Mouse (Mus musculus) left cerebral cortex, adult 11 months (tissue): ENCODE data around the gene Hoxa5.

Experiments
- DNase-seq: peaks from one replicate; pipeline ENCODE4 v3.0.0; 2022; ENCODE audit warnings: low spot score

Hoxa5 gene

GRCm38 (mm10) chr6:52177061-52177735 lies 27.2 kb downstream of the Hoxa5 start, which contains the start of gene 5730596B20Rik:
Gene 5730596B20Rik (plus strand): TSS chr6:52177498.
- DNase-seq = no peak

- no peak for DNase-seq
Observed at GRCm38 (mm10) chr6:52176391-52176790, 28.0 kb downstream of the Hoxa5 start.

DNA sequence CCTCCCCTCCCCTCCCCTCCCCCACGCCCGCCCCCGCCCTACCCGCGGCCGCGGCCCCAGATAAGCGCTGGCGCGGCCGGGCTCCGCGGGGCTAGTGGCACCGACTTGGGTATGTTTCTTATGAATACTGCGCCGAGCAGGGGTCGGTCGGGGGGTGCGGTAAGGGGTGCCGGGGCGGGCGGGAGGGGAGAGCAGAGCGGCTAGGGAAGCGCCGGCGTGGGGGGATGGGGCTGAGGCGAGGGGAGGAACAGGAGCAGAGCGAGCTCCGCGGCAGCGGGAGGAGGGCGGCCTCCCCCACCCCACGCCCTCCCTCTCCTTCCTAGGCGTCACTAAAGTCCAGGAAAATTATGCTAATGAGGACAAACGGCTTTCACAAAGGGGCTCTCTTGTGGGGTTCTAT lies 28.5 kb downstream of the Hoxa5 start:
- no peak for DNase-seq

- DNase-seq = no peak
Observed at GRCm38 (mm10) chr6:52174968-52175751, 29.2 kb downstream of the Hoxa5 start.

DNA sequence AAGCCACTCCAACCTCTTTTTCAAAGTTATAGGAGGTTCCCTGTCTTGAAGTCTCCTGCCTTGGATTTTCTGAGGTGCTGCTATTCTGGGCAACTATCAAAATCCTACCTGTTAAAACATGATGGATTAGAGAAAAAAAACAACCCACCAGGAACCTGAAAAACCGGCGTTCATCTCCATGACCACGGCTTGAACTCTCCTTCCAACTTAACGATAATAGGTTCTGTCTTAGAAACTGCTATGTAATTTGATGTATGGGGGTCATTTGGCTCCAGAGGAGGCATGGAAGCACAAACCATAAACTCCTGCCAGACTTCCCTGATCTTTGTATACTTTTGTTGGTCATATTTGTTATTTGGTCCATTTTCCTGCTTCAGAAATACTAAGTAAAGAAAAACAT lies 30.7 kb downstream of the Hoxa5 start:
- DNase-seq = no peak

- DNase-seq = no peak
Observed at GRCm38 (mm10) chr6:52172501-52172900, 31.9 kb downstream of the Hoxa5 start.

GRCm38 (mm10) chr6:52171938-52172337 lies 32.4 kb downstream of the Hoxa5 start:
- no peak for DNase-seq

DNA sequence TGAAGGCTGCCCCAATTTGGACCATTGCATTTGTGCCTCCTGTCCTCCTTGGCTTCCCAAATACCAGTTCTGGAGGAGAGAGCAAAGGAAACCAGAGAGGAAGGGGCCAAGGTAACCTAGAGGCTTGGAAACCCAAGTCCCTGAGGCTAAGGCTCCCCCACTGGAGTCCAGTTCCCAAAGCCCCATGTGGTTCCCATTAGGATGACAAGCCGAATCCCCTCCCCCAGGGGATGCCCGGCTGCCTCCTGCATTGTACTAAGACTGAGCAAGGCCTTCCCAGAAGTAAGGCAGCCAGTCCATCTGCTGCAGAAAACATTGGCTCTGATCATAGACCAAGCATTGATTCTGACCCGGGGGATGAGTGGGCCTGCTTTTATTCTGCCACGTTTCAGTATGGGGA lies 33.1 kb downstream of the Hoxa5 start:
- no peak for DNase-seq

DNA sequence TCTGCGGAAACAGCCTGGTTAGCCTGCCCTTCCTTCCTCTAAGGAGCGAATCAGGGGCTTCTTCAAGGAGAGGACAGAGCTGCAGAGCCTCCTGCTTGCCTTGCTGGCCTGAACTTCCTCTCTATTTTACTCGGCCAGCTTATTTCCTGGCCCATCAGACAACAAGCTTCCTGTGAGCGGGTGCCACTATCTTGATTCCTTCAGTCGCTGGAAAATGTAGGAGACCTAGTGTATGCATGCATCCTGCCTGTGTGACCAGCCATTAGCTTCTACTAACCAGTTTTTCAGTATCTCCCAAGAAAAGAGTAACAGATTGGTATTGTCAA lies 33.5 kb downstream of the Hoxa5 start:
- DNase-seq = no peak

DNA sequence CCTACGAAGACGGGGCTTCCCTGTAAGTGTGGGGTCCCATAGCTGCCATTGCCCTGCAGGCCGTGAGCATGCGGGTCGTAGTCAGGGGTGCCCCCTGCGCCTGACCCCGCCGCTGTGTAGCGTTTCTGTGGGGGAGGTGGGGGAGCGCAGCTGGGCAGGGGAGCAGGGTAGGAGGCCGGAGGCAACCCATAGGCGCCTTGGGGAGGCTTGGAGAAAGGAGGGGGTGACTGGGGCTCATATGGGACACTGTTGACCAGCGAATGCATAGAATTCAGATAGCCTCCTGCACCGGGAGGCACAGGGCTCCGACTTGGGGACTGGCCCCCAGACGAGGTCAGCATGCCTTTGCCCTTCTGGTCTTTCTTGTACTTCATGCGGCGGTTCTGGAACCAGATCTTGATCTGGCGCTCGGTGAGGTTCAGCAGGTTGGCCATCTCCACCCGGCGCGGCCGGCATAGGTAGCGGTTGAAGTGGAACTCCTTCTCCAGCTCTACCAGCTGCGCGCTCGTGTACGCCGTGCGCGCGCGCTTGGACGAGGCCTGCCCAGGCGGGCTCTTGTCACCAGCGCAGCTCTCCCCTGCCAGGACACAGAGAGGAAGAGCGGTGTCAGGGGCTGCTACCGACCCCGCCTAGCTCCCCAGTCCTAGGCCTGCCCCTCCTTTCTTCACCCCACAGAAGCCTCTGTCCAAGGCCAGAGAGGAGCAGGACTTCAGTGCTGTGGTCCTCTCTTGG lies 34.1 kb downstream of the Hoxa5 start:
- no peak for DNase-seq

GRCm38 (mm10) chr6:52169499-52170165 lies 34.8 kb downstream of the Hoxa5 start:
- no peak for DNase-seq

DNA sequence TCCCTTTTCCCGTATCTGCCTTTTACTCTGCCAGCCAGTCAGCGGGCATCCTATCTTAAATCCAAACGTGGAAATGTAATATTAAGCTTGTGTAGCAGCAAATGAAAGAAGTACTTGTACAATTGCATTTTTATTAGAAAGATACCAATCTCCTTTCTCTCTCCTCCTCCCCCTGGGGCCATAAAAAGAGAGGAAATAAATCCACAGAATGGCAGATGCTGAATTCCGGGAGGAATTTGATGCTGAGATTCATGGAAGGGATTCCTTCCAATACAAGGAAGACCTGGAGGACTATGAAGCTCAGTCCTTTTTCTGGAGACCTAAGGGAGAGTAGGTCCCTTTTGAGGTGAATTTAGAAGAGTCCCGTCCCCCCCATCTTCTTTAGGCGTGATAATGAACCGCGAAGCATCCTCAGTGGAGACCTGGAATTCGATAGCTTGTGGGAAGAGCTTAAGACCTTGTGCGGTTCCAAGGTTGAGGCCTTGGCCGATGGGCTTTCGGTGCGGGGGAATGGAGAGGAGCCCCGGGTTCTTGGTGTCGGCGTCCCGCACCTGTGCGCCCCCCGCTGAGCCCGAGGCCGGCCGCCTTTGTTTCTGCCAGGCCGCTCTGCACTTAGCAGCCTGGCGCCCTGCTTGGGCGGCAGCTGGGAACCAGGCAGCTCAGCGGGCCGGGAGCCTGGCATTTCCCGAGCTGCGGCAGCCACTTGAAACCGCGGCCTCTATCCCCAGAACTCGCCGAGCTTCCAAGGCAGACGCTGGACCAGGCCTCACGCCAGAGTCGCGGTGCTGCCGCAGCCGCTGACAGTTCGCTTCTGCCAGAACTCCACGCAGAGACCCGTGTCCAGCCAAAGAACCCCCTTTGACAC lies 36.0 kb downstream of the Hoxa5 start:
- no peak for DNase-seq

- DNase-seq = no peak
Observed at GRCm38 (mm10) chr6:52167736-52168161, 36.6 kb downstream of the Hoxa5 start.

DNA sequence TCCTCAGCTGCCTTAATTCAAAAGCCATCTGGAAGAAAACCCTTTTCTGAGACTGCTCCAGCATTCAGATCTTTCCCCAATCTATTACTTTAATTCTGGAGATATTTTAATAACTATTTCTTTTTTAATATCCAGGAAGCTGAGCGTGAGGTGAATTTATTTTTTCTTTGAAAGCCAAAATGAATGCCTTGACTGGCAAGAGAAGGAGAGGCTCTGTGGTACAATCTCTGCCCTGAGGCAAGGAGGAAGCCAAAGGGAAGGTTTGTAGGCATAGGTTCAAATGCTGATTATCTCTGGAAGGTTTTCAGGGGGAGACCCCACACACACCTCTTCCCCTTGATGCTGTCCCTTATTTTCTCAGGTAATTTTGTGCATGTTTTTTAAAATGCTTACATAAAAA lies 37.2 kb downstream of the Hoxa5 start:
- no peak for DNase-seq

DNA sequence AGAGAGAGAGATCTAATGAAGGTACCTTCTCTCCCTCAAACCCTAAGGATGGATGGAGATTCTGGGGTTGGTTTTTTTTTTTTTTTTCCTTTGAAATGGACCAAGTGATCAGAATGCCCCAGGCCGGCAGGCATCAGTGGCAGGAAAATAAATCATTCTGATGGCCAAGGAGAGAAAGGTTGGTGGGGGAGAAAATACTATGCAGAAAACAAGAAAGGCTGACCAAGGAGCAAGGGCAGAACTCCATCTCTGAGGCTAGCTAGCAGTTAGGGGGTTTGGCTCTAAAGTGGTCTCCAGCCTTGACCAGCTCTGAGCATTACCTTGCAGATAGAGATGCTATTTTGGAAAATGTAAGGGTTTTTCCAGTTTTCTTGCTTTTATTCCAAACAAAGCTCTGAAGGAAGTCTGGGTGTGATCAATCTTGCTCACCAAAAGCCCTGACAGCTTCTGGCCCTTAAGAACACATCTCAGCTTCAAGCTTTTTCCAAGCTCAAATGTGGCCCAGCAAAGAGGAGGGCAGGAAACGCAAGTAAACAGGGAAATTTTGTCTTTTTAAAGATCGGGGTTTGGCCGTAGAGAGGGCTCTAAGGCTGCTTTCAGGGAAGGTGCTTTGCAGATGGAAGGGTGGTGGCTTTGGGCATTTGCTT lies 37.8 kb downstream of the Hoxa5 start:
- DNase-seq = no peak

DNA sequence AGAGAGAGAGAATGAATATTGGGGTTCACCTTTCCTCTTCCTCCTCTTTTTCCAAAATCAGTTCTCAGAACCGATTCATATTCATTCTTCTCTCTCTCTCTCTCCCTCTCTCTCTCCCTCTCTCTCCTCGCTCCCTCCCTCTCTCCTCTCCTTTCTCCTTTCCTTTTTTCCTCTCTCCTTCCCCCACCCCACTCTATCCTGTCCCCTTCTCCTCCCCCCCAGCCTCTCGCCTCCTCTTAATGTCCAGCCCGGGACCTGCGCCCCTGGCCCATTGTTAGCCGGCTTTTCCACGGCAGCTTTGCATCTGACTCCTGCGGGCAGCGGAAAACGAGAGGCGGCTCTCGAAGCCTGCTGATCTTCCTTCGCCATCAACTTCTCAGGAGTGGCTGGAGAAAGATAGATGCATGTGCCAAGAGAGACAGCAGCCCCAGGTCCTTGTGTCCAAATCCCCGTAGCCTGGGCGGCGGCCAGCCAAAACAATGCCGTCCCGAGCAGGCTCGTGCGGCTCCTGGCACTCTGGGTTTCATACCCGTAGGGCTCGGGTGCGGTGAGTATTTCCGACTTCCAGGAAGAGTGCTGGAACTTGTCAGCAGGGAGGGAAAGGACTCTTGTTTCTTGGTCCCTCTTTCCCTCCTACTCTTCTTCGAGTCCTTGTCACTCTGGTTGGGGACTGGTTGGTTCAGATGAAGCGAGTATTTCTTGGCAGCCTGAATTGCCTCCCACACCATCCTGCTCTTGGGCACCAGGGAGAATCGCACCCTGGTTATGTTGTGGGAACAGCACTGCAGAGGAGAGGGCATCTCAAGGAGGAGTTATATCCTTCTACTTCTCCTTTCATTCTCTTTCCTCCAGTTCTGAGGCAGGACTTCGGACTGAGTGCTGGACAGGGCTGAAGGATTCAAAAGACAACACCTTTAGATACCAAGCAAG lies 38.7 kb downstream of the Hoxa5 start:
- no peak for DNase-seq

- DNase-seq = no peak
Observed at GRCm38 (mm10) chr6:52164626-52165440, 39.6 kb downstream of the Hoxa5 start, which contains the start of gene Hoxa2. Gene Hoxa2 (minus strand): TSS chr6:52164831.

DNA sequence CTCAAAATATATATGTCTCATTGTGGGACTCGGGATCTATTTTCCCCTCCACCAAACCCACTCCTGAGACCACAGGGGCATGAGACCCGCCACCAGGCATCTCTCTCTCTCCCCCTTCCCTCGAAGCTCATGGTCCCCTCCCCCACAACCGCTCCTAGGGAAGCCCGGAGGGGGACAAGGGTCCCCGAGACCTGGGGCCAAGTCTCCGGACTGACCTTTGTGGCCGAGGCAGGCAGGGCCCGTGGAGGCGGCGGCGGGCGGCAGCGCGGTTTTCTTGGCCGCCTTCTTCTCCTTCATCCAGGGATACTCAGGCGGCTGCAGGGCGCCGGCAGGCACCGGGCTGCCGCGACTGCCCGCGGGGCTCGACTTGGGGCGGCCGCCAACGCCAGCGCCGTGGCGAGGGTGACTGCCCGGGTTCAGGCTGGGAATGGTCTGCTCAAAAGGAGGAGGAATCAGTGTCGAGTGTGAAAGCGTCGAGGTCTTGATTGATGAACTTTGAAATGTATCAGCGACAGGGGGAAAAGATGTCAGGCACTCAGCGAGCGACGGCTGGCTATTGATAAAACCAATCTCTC lies 40.2 kb downstream of the Hoxa5 start:
- no peak for DNase-seq
